Mouse (Mus musculus): ENCODE data around the gene Nos2.

The Nos2 gene

GRCm38 (mm10) chr11:78920411-78920939 lies at the start of gene Nos2:
Gene Nos2 (plus strand): TSS chr11:78920787.
- no peak for DNase-seq

DNA sequence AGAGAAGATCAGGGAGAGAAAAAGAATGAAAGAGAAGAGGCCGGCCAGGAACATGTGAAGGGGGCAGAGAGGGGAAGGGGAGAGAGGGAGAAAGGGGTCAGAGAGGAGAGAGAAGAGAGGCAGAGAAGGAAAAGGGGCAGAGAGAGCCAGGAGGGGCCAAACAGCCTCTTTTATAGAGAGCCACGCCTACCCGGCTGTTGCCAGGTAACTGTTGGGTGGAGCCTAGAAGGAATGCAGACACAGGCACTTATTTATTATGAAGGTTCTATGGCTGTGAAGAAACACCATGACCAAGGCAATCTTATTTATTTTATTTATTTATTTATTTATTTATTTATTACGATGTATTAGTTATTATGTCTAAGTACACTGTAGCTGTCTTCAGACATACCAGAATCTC lies 49.7 kb upstream of the Nos2 start:
- DNase-seq = no peak

DNA sequence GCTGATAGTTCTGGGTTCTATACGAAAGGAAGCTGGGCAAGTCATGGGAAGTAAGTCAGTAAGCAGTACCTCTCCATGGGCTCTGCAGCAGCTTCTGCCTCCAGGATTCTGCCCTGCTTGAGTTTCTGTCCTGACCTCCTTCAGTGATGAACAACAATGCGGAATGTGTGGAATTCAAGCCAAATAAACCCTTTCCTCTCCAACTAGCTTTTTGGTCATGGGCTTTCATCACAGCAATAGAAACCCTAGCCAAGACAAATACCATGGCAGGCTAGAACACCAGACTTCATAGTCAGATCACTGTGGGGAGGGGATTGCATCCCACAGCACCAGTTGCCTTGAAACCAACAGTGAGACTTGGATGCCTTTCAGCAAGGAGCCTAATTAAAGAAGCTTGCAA lies 47.8 kb upstream of the Nos2 start:
- DNase-seq = no peak

GRCm38 (mm10) chr11:78879727-78880126 lies 40.9 kb upstream of the Nos2 start:
- no peak for DNase-seq

DNA sequence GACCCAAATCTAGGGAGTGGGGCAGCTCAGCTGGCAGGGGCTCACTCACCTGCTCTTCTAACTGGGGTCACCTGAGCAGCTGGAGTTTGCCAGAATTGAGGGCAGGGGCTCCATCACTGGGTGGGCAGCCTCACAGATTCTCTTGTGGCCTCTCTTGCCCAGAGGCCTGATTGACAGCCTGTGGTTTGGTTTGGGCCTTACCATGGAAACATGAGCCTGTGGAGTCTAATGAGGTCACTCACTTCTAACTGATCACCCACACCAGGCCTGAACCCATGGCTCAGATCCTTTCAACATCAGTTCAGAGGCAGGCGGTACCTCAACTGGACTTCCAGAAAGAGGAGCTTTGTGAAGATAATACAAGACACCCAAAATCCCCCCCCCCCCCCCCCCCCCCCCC lies 33.9 kb upstream of the Nos2 start:
- DNase-seq = no peak

DNA sequence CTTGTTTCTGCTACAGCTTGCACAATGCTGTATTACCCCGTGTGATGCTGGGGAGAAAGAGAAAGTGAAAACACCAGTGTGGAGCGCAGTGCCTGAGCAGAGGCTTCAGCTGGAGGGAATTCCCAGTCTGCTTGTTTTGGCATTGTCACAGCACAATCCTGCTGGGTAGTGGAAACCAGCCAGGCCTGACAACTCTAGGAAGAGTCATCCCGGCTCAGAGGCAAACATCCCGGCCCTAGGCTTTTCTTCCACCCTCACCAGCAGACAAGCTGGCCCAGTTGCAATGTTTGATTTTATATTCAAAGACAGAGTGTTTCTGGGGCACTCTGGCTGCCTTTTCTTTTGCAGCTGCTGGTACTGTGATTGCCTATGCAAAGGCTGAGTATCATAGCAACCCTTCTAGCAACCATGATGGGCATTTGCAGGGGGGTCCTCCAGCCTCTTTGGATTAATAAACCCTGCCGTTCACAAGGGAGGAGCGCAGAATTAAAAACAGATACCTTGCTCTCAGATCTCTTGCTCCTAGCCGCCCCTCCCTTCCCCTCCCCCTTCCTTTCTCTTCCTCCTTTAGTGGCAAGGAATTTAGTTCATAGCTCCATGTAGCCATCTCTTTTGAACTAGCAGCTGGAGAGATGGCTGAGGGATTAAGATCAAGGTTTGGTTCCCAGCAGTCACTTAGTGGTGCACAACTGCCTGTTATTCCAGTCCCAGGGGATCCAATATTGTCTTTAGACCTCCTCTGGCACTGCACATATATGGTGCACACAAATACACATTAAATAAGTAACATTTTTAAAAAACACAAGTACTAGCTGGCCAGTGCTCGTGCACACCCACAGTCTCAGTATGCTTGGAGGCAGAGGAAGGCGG lies 33.2 kb upstream of the Nos2 start:
- DNase-seq = peak; percentile 90

DNA sequence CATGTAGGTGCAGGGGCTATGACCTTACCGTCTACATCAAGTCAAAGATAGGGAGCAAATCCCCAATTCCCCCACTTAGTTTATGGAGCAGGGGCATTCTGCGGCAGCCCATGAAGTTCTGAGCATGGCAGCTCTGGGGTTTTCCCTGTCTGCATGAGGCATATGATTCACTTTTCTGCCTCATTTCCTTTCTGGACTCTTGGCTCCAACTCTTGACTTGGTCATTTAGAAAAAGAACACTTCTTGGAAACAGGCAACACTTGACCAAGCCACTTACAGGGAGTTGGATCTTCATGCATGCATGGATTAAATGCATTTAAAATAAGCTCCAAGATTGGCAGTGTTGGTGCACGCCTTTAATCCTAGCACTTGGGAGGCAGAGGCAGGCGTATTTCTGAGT lies 31.4 kb upstream of the Nos2 start:
- no peak for DNase-seq

GRCm38 (mm10) chr11:78896357-78897123 lies 24.0 kb upstream of the Nos2 start:
- no peak for DNase-seq

GRCm38 (mm10) chr11:78915473-78915872 lies 5.1 kb upstream of the Nos2 start:
- no peak for DNase-seq

DNA sequence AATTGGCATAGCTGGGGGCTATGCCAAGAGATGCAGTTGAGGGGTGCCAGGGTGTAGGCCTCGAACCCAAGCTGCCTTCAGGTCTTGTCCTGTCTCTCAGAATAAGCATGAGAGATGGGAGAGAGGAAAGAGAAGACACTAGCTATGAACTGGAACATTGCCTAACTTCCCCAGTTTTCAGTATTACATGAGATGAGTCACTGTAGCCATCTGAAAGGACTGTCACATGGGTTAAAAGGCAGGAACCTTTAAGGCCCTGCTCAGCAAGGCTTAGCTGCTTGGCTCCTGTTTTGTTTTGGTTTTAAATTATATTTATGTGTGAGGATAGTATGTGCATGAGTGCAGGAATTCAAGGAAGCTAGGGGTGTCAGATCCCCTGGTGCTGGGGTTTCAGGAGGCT lies 4.2 kb upstream of the Nos2 start:
- DNase-seq = no peak

DNA sequence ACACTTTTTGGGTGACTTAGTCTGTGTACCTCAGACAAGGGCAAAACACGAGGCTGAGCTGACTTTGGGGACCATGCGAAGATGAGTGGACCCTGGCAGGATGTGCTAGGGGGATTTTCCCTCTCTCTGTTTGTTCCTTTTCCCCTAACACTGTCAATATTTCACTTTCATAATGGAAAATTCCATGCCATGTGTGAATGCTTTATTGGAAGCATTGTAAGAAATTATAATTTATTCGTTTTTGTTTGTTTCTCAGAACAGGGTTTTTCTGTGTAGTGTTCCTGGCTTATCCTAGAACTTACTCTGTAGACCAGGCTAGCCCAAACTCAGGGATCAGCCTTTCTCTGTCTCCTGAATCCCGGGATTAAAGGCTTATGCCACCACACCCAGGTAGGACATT lies 842 bp upstream of the Nos2 start:
- no peak for DNase-seq

DNA sequence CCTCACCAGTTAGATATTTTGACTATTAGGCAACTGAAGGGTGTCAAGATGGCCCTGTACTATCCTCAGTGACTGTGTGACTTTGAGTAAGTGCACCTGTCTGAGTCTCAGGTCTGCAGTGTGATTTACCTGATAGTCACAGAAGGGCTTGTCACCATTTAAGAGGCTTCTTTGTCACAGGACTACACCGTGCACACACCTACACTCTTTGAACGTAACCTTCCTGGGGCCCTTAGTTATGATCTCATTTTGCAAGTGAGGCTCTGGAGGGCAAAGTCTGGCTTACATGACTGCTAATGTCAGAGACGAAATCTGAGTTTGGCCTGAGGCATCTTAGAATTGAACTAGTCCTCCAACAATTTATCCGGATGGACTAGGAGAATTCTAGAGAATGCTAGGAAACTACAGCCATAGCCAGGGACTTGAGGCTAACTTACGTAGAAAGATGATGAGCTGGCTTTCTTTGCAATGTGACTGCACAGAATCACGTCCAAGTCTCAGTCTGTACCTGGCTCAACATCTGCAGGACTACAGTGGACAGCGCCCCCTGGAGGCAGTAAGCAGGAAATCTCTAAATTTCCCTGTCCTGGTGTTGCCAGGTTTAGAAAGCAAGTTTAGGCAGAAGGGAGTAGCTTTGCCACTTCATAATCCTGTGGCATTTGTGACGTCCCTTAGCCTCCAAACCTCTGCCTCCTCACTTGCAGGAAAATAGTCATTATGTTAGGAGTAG lies 2.3 kb downstream of the Nos2 start:
- DNase-seq = peak; percentile 17

DNA sequence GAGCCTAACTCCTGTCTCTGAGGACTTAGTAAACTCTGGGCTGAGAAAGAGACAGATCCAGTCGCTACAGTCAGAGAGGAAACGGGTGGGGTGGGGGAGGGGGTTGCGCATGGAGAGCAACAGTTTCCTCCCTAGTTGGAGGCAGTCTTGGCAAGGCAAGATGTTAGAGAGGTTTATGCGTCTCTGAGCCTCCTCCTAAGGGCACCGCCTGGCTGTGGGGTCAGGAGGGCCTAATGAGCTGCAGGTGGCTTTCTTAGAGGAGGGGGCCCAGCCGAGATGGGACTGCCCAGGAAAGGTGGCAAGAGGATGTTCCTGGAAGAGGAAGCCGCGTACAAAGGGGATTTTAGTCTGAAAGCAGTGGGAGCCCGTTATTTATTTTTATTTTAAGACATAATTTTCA lies 3.5 kb downstream of the Nos2 start:
- DNase-seq = no peak

DNA sequence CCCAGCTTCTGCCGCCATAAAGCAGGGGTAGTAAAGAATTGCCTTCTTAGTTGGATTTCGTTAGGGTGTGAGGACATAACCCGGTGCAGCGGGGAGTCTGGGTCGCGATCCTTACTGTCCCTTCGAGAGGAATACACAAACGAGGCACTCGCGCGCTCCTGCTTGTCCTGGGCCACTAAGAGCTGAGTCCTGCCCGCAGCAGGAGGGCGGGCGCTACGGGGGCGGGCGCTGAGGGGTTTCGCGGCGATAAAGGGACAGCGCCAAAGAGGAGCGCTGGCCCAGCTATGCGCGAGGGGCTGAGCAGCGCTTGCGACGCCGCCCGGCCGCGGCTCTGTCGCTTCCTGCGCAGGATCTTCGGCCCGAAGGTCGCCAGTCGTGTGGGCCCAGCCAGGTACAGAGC lies 4.3 kb downstream of the Nos2 start:
- DNase-seq = no peak

GRCm38 (mm10) chr11:78929345-78929744 lies 8.8 kb downstream of the Nos2 start:
- peak; percentile 14 for DNase-seq

DNA sequence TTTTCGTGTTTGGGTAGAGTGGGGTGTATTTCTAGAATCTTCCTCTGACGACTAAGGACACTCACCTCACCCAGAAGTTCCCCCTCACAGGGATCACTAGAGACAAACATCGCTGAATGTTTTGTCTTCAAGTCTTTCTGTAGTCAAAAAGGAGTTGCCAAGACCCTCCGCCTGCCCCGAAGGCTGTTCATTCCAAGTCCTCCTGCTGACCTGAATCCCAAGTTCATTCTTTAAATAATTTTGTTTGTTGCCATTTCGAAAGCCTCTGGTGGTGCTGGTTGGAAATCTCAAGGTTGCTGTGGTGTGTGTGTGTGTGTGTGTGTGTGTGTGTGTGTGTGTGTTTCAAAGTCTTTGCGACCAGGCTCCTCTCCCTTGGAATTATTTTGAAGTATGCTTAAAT lies 13.7 kb downstream of the Nos2 start:
- no peak for DNase-seq

DNA sequence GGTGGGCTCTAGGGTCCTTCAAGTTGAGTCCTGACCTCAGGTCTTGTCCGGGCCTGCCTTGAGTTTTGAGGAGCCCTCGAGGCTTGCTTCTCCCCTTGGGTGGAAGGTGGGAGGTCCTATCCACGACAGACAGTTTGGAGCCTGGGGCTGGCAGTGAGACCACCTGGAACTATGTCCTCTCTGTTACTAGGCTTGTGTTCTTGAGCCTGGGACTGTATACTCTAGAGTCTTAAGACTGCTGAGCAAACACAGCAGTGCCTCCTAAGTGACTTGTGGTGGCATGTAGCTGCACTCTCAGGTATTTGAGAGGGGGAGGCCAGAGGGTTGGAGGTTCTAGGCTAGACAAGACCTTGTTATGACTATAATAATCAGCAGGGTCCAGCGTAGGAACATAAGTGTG lies 14.1 kb downstream of the Nos2 start:
- DNase-seq = no peak

DNA sequence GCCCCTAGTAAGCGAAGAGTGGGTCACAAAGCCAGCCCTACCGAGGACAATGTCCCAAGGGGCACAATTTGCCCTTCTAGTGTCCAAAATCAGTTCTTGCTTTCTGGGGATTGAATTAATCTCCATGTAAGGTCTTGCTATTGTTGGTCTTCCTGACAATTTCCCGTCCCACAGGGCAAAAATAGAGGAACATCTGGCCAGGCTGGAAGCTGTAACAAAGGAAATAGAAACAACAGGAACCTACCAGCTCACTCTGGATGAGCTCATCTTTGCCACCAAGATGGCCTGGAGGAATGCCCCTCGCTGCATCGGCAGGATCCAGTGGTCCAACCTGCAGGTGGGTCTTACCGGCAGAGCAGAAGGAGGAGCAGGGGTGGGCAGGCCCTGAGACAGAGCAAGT lies 14.6 kb downstream of the Nos2 start:
- DNase-seq = no peak

GRCm38 (mm10) chr11:78943083-78943482 lies 22.5 kb downstream of the Nos2 start:
- no peak for DNase-seq

- DNase-seq = no peak
These were observed 29.8 kb downstream of the Nos2 start for GRCm38 (mm10) chr11:78950365-78950764.

- no peak for DNase-seq
These were observed 31.9 kb downstream of the Nos2 start for GRCm38 (mm10) chr11:78952467-78952866.

- DNase-seq = peak; percentile 80
These were observed 35.7 kb downstream of the Nos2 start for GRCm38 (mm10) chr11:78956260-78956659.

- DNase-seq = no peak
These were observed 38.8 kb downstream of the Nos2 start for GRCm38 (mm10) chr11:78959367-78959766.

Data from right cerebral cortex, adult 18-20 months (tissue).